Mouse (Mus musculus) midbrain, postnatal 0 days (tissue): Measurements from ENCODE around the gene Ptgds. TPM values are rescaled to one million over a fixed set of nuclear protein-coding genes. Genes with fewer than 3 reads are reported as not detected.

Source experiments
- ATAC-seq: fragments of 200-750 bp; cut with Nextera tagmentation; 2 replicates; pipeline ENCODE4 v1.8.0; 2017; ENCODE audit warnings: moderate number of reproducible peaks, mild to moderate bottlenecking, moderate TSS enrichment, moderate library complexity; ENCODE audit not compliant: low FRiP score
- DNase-seq: peaks from one replicate; pipeline ENCODE4 v3.0.0-alpha.2; 2015; ENCODE audit warnings: low spot score
- H3K27ac ChIP-seq: fragments of 300-500 bp; sonication (generic); 2 replicates; pipeline ENCODE4 v1.5.1; 2014; ENCODE audit warnings: low read depth, mild to moderate bottlenecking, low read length, mixed read lengths
- H3K27me3 ChIP-seq: fragments of 300-500 bp; sonication (generic); 2 replicates; pipeline ENCODE4 v1.6.1; 2014; ENCODE audit warnings: low read length, control low read depth, mixed read lengths; ENCODE audit not compliant: insufficient read depth
- H3K36me3 ChIP-seq: fragments of 300-500 bp; sonication (generic); 2 replicates; pipeline ENCODE4 v1.6.1; 2014; ENCODE audit warnings: low read length, control low read depth, mixed read lengths; ENCODE audit not compliant: insufficient read depth
- H3K4me1 ChIP-seq: fragments of 300-500 bp; sonication (generic); 2 replicates; pipeline ENCODE4 v1.6.1; 2014; ENCODE audit warnings: mild to moderate bottlenecking, control low read depth, antibody characterized with exemption, low read length, mixed read lengths; ENCODE audit not compliant: insufficient read depth
- H3K4me2 ChIP-seq: fragments of 300-500 bp; sonication (generic); 2 replicates; pipeline ENCODE4 v1.6.1; 2014; ENCODE audit warnings: low read depth, mild to moderate bottlenecking, low read length, mixed read lengths; ENCODE audit not compliant: poor library complexity, severe bottlenecking
- H3K4me3 ChIP-seq: fragments of 300-500 bp; sonication (generic); 2 replicates; pipeline ENCODE4 v1.5.1; 2014; ENCODE audit warnings: low read depth, mild to moderate bottlenecking, low read length, moderate library complexity
- H3K9ac ChIP-seq: fragments of 300-500 bp; sonication (generic); replicated peaks from 2 replicates; pipeline ENCODE4 v1.6.1; 2014; ENCODE audit warnings: mild to moderate bottlenecking, low read length, moderate library complexity, mixed read lengths; ENCODE audit not compliant: poor library complexity, severe bottlenecking
- H3K9me3 ChIP-seq: fragments of 300-500 bp; sonication (generic); 2 replicates; pipeline ENCODE4 v1.6.1; 2016; ENCODE audit warnings: low read length, control low read depth
- CTCF ChIP-seq: IDR thresholded peaks from 2 replicates; pipeline ENCODE4 v1.5.1; 2016; ENCODE audit warnings: antibody characterized with exemption, mild to moderate bottlenecking
- WGBS: fragments of 180-500 bp; shearing (Covaris S2); extraction: QIAGEN DNeasy Blood & Tissue Kit; methylation state at CpG from one replicate; pipeline ENCODE4 v1.1.7; 2014; 5-methylcytosine and 5-hydroxymethylcytosine counted together
- polyA plus RNA-seq: library from polyadenylated mRNA; unstranded; fragments of >200 nt; fragmentation: Nextera tagmentation; extraction: Ambion mirVana; gene quantifications from 2 replicates; pipeline ENCODE4 v1.2.1, GENCODE M21; 2015
- total RNA-seq: library from RNA; depleted of rRNA; stranded (reverse); fragments of >200 nt; gene quantifications from 2 replicates; pipeline ENCODE4 v1.2.3, GENCODE M21; 2014

Ptgds gene
- total and polyA plus RNA-seq, 2 experiments from 2014 or later: 2,128 to 2,827 TPM

- WGBS: 50% methylated on average over 17 of the region's 17 CpGs
Measured at GRCm38 (mm10) chr2:25430395-25431233, 39.2 kb downstream of the Ptgds start.

GRCm38 (mm10) chr2:25429435-25430180 lies 40.2 kb downstream of the Ptgds start:
- WGBS: 59% methylated on average over 5 of the region's 5 CpGs
- peaks cover 16% of the 10 kb centered on the region for H3K4me1 ChIP-seq
- H3K36me3 ChIP-seq: peaks cover 20% of the 10 kb centered on the region
- H3K9me3 ChIP-seq: no peaks in the 10 kb centered on the region
- H3K4me3 ChIP-seq: peak overlapping the region; percentile 86
- no peak for TF ChIP-seq CTCF
- H3K27ac ChIP-seq: peak overlapping the region; percentile 86; the same call in 1 of the 2 replicates
- peak; percentile 6 for DNase-seq
- peak overlapping the region; percentile 93 for H3K9ac ChIP-seq
- no peaks in the 10 kb centered on the region for H3K27me3 ChIP-seq
- no peak for ATAC-seq
- peak overlapping the region; percentile 69 for H3K4me2 ChIP-seq

More at GRCm38 (mm10) chr2:25430395-25431233, 39.2 kb downstream of the Ptgds start:
- Histone ChIP-seq H3K27ac (no peak overlapping the region), H3K4me1 (peaks cover 16% of the 10 kb centered on the region), H3K9me3 (no peaks in the 10 kb centered on the region), H3K9ac (peak overlapping the region; percentile 33; the same call in 1 of the 2 replicates), H3K27me3 (no peaks in the 10 kb centered on the region), H3K4me3 (peak overlapping the region; percentile 1; the same call in 1 of the 2 replicates), H3K4me2 (peak overlapping the region; percentile 69), H3K36me3 (peaks cover 30% of the 10 kb centered on the region)
- no peak for ATAC-seq
- peak; percentile 32 for DNase-seq
- no peak for TF ChIP-seq CTCF

GRCm38 (mm10) chr2:25428442-25429236 lies 41.2 kb downstream of the Ptgds start, which contains the start of gene Abca2:
Gene Abca2, plus strand, starts transcription at chr2:25428703.
- peak within 1 kb of the TSS; percentile 86 for H3K27ac ChIP-seq
- H3K4me3 ChIP-seq: peak within 1 kb of the TSS; percentile 86
- no peaks in the 10 kb centered on the region for H3K9me3 ChIP-seq
- H3K4me1 ChIP-seq: peaks cover 16% of the 10 kb centered on the region
- peak; percentile 96 for DNase-seq
- peak; percentile 90 for ATAC-seq
- 1% methylated on average over 36 of the region's 89 CpGs for WGBS
- peak within 1 kb of the TSS; percentile 69 for H3K4me2 ChIP-seq
- peak within 1 kb of the TSS; percentile 93 for H3K9ac ChIP-seq
- TF ChIP-seq CTCF: peak; percentile 92
- H3K36me3 ChIP-seq: peaks cover 11% of the 10 kb centered on the region
- no peaks in the 10 kb centered on the region for H3K27me3 ChIP-seq

GRCm38 (mm10) chr2:25427256-25427655 lies 42.6 kb downstream of the Ptgds start:
- Histone ChIP-seq H3K9me3 (no peaks in the 10 kb centered on the region), H3K9ac (no peak overlapping the region), H3K4me1 (peaks cover 16% of the 10 kb centered on the region), H3K27ac (no peak overlapping the region), H3K36me3 (no peaks in the 10 kb centered on the region), H3K27me3 (no peaks in the 10 kb centered on the region), H3K4me3 (no peak overlapping the region), H3K4me2 (no peak overlapping the region)
- ATAC-seq (no peak), DNase-seq (no peak)
- WGBS: 85% methylated on average over 5 of the region's 5 CpGs
- no peak for TF ChIP-seq CTCF

- 29% methylated on average over 5 of the region's 5 CpGs for WGBS
- peaks cover 16% of the 10 kb centered on the region for H3K4me1 ChIP-seq
- no peak overlapping the region for H3K9ac ChIP-seq
- H3K27ac ChIP-seq: no peak overlapping the region
- H3K27me3 ChIP-seq: no peaks in the 10 kb centered on the region
- TF ChIP-seq CTCF: peak; percentile 95
- no peaks in the 10 kb centered on the region for H3K36me3 ChIP-seq
- ATAC-seq: no peak
- H3K4me3 ChIP-seq: no peak overlapping the region
- peak; percentile 89 for DNase-seq
- H3K9me3 ChIP-seq: no peaks in the 10 kb centered on the region
- H3K4me2 ChIP-seq: no peak overlapping the region
Measured at GRCm38 (mm10) chr2:25426721-25427191, 43.1 kb downstream of the Ptgds start.
